Mouse (Mus musculus) adrenal gland, postnatal 25 days (tissue): Measurements from ENCODE around the gene Pitx1. TPM values are rescaled to one million over a fixed set of nuclear protein-coding genes. Genes with fewer than 3 reads are reported as not detected.

Experiments
- DNase-seq: peaks from one replicate; pipeline ENCODE4 v3.0.0; 2021; ENCODE audit warnings: mixed read lengths
- total RNA-seq: library from RNA; stranded (reverse); gene quantifications from 2 replicates; pipeline ENCODE4 v1.2.3, GENCODE M21; 2021

Pitx1 gene
- total RNA-seq, 1 experiment from 2014 or later: not detected

GRCm38 (mm10) chr13:55775056-55775455 is 60.9 kb downstream of the Pitx1 start:
- no peak for DNase-seq

Other genes with a start within 250 kb of the Pitx1 start
- gene B4galt7, start 236.3 kb downstream of the Pitx1 start, total RNA-seq: 16.4 and 19.7 TPM in 2 replicates
- 37.4 and 37.7 TPM in 2 replicates for gene Caml, start 213.2 kb downstream of the Pitx1 start, total RNA-seq
- 39.2 and 48.2 TPM in 2 replicates for gene Ddx46, start 201.2 kb downstream of the Pitx1 start, total RNA-seq
- gene B230219D22Rik, start 143.1 kb downstream of the Pitx1 start, total RNA-seq: 59.9 and 65.1 TPM in 2 replicates
- 58.1 and 65.7 TPM in 2 replicates for gene Txndc15, start 121.5 kb downstream of the Pitx1 start, total RNA-seq
- 62.0 and 83.2 TPM in 2 replicates for gene Pcbd2, start 108.8 kb downstream of the Pitx1 start, total RNA-seq
- gene Catsper3, start 51.6 kb downstream of the Pitx1 start, total RNA-seq: 0.30 TPM in 1 of 2 replicates, not detected in the other